Mouse (Mus musculus) fibroblast of lung, adult 2 months (primary cell): ENCODE measurements at regions not wholly inside any gene's neighbourhood (a gene's known extent, or its start where the extent isn't known, plus 50 kb on each side); places are given as distances from the start of the nearest gene placed in this dataset.
A peak's percentile ranks its signal among the peaks of the same experiment; 100 is the strongest.

ENCODE experiments used
- DNase-seq: peaks from one replicate; pipeline ENCODE4 v3.0.0-alpha.2; 2011; ENCODE audit warnings: low read depth

DNA sequence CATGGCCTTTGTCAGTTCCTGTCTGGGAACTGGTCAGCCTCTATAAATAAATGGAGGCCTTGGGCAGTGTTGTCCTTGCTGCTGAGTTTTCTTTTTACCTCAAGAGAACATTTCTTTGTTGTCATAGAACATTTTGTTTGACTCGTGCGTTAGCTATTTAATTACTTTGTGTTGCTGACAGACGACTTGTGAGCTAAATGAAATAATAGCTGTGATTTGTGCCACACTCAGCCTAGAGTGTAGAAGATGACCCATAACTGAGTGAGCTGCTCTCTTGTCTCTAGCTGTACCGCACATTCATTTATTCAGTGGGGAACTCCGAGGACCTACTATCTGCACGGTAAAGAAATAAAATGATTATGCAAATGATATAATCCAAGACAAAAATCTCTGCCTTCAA lies 263.1 kb upstream of the Atp2b1 start:
- no peak for DNase-seq

DNA sequence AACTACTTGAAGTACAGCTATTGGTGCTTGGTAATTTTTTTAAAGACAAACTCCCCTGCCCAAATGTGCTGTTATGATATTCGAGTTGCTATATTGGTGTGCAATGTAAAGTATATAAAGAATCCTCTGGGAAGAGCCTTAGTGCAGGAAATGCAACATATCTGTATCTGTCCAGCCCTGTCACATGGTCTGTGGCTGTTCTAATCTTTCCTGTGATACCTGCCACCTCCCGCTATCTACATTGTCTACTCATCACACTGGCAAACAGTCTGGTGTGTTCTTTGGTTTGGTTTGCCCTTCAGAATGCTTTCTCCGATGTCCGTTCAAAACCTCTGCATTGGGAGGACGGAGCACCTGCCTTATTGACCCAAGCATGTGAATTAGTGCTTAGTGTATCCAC lies 262.6 kb upstream of the Atp2b1 start:
- no peak for DNase-seq

DNA sequence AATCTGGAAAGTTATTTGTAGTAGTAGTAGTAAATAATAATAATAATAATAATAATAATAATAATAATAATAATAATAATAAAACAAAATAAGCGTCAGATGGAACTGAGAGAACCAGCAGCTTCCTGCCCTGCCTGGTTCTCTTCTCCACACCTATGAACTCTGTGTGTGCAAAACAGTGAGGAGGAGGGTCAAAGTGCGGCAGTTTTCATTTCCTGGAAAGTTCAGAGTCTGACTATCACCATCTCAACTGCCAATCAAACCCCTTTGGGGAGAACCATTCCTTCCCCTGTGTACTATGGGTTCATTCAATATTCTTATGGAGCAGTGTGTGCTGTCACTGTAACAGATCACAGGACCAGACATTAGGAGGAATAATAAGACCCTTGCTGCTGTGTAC lies 262.1 kb upstream of the Atp2b1 start:
- DNase-seq = no peak

DNA sequence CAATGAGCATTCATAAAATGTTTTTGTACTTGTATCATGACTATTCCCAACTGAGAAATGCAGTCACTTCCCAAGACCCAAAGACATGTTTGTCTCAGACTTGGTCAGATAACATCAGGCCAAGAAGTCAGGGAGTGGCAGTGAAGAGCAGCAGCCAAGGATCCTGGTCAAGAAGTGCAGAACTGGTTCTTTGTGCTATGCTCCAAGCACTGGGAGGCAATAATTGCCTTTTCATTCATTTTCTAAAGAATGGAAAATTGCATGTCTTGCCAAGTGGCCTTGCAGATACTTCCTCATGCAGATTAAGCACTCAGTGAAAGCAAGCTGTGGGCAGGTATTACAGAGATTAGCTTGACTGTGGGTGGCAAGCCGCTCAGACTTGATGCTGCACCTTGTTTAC lies 253.5 kb upstream of the Atp2b1 start:
- peak; percentile 27 for DNase-seq

DNA sequence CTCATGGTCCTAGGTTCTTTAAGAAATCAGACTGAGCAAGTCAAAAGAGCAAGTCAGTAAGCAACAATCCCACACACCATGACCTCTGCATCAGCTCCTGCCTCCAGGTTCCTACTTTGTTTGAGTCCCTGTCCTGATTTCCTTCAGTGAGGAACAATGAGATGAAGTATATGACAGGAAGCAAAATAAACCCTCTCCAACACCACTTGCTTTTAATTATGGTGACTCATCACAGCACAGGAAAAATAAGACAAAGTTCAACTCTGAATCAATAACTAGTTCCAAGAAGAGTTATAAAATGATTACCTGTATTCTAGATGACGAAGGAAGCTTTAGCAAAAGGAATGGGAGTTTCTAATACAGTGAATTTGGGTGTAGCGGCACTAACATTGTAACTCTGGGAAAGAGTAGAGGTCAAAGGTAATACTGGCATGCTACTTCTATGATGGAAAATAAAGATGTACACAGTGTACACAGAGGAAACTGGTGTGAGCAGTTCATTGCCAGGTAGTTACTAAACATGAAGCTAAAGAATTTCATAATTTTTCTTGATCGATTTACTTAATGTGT lies 248.2 kb upstream of the Atp2b1 start:
- DNase-seq = no peak

DNA sequence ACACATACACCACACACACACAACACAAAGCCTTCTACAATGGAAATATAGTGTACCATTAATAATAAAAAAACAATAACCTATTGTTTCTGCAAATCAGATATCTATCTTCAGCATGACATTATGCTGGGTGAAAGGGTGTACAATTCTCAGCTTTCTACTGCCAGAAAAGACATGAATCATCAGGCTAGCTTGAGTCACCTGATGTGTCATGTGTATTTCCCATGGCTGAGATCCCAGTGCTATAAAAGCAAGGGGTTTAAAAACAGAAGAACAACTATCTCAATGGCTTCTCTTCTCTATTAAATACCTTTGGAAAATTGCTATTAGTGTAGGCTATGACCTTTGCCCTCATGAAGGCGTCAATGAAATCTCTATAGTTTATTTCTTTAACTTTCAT lies 246.5 kb upstream of the Atp2b1 start:
- DNase-seq = peak; percentile 65

DNA sequence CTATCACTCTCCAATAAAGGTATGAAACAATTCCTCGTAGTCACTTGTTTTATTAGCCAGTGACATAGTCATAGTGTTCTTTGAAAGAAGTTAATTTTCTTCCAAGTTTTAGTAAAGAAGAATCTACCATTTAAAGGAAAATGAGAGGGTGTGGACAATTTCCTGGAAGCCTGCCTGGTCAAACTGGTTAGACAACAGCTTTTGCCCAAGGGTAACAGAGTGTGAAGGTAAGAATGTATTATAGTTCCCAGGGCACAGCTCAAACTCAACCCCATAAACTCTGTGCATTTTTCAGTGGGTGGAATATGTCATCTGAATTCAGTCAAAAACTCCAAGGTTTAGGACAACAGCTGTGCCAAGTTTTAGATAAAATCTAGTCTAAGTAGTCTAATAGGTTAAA lies 240.1 kb upstream of the Atp2b1 start:
- DNase-seq = peak; percentile 24

DNA sequence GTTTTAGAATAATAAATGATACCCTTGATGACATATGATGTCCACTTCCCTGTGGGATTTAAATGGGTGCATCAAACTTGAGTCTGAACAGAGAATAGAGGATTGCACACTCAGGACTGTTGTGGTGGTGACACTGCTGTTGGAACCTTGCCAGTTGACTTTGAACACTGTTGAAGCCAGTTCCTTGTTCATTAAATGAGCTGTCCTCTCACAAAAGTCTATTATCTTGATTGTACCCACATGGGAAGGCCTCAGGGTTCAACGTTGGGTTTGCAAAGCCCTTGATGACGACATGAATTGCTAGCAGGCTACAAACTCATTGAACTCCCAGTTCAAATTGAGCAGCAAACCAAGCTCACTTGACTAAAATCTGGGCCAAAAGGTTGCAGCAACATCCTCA lies 237.3 kb upstream of the Atp2b1 start:
- no peak for DNase-seq

DNA sequence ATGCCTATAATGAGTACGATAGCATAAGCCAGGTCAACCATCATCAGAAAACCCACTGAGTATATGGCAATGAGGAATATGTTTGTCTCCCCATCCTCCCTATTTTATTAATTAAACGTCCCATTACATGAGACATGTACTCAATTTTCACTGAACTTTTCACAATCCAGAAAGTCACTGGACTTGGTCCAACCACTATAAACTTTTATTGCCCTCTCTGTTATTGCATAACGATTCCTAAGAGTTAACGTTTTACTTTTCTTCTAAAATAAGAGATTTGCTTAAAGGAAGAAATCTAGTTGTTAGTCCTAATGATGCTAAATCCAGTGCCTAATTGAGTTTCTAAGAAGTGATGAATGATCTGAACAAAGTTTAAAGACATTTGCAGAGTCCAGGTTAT lies 236.0 kb upstream of the Atp2b1 start:
- no peak for DNase-seq

DNA sequence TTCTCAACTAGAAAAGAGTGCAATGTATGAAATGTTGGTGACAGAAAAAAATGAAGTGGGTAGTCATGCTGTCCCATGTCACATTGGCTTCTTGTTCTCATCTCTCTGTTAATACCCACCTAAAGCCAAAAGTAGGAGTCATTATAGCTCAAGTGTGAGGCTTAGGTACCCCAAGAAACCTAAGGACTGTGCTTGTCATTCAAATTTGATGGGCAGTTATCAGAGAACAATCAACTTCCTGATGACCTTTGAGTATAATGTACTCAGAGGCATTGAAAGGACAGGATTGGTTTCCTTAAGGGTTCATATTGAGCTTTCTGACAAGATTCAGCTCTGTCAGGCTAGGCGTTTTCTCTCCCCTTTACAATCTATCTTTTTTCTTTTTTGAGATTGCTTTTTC lies 231.8 kb upstream of the Atp2b1 start:
- no peak for DNase-seq

DNA sequence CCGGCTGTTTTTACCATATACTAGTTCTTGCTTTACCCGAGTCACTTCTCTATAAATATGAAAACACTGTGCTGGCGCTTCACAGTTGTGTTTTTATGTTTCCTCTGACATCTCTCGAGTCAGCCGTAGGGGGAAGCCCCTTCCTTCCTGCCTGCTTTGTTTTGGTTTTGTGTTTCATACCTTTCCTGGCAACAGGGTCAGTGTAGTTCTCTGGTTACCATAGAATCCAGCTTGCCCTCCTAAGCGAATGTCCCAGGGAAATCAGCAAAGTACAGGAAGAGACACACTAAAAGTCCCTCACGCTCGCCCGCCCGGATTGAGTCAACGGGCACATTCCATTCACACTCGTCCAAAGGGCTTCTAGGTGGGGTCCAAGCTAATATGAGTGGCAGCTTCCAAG lies 230.0 kb upstream of the Atp2b1 start:
- DNase-seq = no peak

DNA sequence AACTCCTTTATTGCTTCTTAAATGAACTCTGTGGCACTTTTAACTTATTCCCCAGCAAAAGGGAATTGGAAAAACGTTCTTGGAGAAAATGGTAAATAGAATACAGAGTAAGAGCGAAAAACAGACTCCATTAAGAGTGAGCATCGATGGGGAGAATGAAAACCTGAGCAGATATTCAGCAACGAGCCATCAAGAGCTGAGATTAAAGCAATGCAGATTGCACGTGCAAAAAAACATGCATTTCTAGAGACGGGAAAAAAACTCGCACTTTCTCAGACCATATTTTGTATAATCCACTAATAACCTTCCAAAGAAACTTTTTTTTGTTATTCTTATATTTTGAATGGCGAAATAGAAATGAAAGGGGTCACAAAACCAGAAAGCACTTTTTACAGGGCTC lies 229.5 kb upstream of the Atp2b1 start:
- DNase-seq = no peak

DNA sequence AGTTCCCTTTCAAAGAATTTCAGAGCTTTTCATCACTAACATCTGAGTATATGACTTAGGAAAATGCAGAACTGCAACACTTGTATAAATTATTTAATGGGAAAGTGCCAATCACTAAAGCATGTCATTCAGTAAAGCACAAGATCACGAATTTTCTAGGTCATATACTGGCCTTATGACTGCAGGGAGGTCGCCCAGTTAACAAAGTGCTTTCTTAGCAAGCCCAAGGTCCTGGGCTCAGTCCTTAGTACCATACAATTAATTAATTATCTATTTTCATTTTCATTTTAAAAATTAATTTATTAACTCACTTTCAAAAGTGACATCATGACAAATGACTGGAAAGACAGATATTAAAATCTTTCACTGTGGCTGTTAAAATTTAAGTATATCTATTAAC lies 228.5 kb upstream of the Atp2b1 start:
- no peak for DNase-seq

DNA sequence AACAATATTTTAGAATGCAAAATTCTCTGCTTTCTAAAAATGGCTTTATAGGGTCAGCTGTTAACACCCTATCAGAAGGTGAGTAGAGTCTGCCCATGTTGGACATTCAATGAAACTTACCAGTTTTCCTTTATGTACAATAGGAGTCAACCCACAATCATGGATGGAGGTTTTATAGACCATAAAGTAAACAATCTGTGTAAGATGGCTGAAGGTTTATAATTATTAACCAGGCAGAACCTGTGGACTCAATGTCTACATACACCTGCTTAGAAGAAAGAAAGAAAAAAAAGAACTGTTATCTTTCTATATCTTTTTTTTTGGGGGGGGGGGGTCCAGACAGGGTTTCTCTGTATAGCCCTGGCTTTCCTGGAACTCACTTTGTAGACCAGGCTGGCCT lies 227.8 kb upstream of the Atp2b1 start:
- no peak for DNase-seq

DNA sequence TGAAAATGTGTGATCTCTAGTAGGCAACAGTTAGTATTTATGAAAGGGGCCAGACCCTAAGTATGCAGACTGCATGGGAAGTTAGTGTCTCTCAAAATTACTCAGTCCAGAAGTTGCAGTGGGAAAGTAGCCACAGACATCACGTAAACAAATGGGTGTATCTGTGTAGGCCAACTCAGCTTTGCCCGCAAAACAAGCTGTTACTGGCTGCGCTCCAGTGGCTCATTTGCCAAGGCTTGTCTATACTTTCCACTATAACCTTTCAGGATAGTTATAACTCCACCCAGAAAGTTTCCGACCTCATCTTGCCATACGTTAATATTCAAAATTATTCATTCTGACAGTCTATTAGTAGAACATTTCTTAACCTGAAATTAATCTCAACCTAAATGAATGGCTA lies 222.4 kb upstream of the Atp2b1 start:
- no peak for DNase-seq

DNA sequence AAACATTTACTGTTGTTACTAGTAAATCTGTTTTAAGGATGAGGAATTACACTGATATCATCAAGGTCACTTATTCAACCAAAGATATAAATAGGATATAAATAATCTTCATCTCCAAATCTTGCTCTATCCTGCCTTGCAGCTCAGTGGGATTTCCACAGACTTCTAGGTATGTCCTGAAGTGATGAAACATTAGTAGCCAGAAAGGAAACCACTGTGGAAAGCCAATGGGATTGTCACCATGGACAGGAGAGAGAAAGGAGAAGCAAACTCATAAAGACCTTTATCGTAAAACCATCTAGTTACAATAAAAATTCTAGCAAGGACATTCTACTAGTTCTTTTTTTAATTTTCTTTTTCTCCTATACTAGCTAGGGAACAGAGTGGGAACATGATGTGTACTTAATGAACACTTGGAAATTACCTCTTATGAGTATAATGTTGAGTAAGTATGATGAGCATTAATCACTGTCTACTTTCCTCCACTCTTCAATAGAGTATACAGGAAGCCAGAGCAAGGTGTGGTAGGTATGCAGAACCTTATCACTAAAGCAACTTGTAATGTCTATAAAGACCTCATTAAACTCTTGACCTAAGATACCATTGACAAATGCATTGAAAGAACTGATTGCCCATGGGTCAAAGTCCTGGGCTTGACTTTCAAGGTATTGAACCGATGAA lies 219.4 kb upstream of the Atp2b1 start:
- no peak for DNase-seq

DNA sequence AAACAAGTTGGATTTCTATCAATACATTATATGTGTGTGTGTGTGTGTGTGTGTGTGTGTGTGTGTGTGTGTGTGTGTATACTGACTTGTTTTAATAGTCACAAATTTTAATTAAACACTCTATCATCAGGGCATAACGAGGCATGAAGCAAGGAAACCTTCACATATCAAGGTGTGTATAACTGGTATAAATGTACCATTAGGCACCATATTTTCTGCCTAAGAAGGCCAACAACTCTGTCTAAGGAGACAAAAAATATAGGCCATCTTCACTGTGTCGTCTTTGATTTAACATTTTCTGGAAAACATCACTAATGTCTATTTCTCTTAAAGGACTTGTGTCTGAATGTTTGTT lies 218.9 kb upstream of the Atp2b1 start:
- DNase-seq = no peak

DNA sequence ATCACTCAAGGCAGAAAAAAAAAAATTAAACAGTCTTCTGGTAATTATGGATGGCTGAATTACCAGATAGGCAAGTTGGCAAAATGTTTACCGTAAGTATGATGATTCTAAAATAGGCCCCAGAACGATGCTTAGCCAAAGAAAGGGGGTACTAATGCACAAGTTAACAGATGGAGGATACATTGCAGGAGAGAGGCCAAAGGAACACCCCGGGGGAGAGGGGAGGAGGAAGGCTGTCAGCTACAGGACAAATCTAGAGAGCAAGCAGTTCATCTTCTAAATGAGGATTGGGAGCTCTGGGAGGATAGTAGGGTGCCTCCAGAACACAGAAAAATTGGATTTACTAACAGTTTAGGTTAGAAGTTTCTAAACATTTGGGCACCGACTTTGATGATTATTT lies 216.3 kb upstream of the Atp2b1 start:
- no peak for DNase-seq

DNA sequence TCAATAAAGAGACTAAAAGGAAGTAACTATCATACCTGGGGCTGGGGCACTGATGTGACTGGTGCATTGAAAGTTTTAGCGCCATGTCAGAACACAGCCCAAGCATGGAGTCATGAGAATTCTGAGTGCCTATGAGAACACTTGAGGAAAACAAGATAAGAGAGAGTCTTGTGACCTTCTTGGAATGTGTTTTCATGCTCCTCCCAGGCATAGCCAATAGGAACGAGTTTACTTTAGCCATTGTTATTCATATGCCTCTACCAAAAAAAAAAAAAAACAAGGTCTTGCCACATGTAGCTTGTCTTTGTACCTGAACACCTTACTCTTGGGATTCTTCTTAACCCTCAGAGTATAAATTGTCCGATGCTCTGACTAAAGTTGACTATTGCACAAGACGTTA lies 214.6 kb upstream of the Atp2b1 start:
- DNase-seq = no peak

DNA sequence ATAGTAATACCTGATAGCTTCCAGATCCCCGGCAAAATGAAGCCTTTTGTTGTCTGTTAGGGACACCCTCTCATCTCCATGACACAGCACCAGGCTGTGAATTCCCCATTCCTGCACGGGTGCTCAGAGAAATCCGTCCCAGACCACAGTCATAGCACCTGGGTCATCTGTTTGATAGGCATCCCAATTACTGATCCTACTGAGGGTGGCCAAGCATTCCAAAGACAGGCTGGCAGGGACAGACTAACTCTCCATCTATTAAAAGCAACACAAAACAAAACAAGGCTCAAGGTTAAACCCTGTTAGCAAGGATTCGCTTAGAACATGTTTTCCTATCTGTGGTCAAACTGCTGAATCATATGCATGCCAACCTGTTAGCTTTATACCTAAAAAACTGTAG lies 213.8 kb upstream of the Atp2b1 start:
- DNase-seq = no peak

DNA sequence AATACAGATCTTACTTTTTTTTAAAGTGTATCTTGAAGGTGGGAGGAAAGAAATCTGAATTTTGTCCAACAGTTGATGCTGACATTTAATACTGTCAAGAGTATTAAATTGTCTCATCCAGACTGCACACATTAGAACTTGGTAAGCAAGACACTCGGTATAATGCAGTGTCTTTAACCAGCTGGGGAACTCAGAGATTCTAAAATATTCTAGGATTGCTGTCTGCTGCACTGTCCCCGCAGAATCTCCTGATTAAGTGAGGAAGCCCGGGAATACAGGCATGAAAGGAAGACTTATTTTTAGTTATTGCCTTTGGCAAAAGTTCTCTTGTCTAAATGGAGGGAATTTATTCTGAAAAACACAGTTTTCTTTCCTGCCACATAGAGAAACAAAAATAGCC lies 212.9 kb upstream of the Atp2b1 start:
- no peak for DNase-seq

DNA sequence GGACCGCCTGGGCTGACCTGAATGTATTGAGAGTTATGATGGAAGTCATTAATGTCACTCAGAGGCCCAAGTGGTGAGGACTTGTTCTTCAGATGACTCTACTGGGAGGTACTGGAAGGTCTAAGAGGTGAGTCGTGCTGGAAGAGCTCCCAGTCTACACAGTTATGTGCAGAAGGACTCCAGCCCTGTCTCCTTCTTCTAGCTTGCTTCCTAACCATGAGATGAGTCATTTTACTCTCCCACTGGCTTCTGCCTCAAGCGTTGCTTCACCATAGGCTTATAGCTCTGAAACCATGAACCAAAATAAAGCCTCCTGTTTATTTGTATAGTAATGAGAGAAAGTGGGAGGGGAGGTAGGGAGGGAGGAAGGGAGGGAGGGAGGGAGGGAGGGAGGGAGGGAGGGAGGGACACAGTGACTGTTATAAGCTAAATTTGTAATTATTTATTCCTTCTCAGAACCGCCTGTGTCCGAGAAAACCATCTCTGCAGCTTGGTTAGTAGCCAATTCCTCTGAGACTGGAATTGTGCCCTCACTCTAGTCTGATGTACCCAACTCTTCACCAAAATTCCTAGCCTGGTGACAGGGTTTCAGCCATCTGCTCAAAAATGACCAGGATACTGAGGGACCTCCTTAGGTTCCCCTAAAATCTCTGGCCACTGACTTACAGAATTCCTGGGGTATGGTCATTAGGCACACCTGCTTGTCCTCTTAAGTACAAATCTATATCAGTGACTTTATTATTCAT lies 211.6 kb upstream of the Atp2b1 start:
- DNase-seq = peak; percentile 56

DNA sequence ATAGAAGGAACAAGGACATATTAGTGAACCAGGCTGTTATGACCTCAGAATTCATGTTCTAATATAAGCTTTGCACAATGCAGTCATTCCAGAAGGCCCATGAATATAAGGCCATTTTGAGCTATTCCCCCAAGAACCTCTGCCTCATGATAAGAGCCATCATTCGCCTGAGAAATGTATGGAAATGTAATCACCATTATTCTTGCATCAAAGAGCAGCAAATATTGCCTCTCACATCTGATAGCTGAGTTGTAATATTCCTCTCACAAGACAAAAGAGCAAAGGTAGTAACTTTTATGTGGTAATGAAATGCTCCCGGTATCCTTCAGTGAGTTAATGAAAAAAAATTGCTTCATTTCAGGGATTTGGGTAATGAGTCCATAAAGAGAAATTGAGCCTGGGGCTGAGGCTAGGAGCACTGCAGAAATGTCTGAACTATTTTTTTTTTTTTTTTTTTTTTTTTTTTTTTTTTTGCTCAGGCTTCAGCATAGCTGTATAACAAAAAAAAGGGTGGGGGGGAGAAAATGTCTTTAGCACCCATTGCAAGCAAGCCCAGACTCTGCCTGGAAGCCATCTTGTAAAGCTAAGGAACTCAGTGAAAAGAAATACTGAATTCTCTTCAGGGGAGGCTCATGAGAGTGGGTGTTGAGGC lies 210.4 kb upstream of the Atp2b1 start:
- DNase-seq = no peak
